Mouse (Mus musculus): ENCODE data around the gene Lrrc15.

Lrrc15 gene

DNA sequence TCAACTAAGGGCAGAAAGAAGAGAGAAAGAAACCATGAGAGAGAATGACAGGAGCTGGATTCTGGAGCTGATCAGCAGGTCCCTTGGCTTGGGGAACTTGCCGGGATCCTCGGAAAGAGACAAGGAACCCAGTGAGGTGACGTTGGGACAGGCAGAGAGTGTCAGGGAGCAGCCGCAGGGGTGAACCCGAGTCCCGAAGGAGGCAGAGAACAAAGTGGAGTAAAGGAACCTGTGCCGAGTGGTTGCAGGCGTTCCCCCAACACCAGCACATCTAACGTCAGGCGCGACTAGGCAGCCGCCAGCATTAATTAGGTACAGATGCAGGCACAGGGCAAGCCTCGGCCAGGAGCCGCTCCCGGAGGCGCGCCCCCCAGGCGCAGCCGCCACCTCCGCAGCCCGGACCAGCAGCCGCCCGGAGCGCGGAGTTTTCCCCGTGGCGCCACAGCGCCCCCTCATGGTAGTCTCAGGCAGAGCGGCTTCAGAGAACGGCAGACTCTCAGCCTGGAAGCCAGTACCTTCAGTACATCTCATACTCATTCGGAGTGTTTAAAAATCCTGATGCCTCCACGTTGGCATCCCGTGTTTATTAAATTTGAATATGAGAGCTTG lies 46.9 kb downstream of the Lrrc15 start:
- 0 out of 2 replicates have a peak, but pooled peaks cover 2% of the 10 kb centered on the region for H3K36me3 ChIP-seq (ENCODE audit: control insufficient read depth, insufficient read depth, low read length, poor library complexity, severe bottlenecking)
- peak; percentile 86 for DNase-seq (ENCODE audit: low read depth, low spot score)
- H3K27me3 ChIP-seq (ENCODE audit: control insufficient read depth, insufficient read depth, low read length, poor library complexity, severe bottlenecking), result no peaks in the 10 kb centered on the region

DNA sequence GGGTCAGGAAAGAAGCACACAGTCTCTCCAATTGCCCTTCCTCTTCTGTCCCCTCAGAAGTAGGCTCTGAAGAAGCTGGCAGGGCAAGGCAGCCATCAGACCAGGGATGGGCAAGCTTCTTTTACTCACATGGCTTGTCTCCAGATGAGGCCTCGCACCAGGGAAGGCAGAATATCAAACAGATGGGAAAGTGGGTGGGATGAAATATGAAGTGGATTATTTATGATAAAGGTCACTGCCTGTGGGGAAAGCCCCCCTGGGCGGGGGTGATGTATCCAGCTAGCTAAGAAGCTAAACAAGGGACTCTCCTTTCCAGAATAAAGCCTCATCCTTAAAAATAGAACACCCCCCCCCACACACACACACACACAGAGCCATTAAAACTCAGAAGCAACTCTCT lies 47.5 kb downstream of the Lrrc15 start:
- no peak for DNase-seq (ENCODE audit: low read depth, low spot score)
- H3K36me3 ChIP-seq (ENCODE audit: control insufficient read depth, insufficient read depth, low read length, poor library complexity, severe bottlenecking), result 0 out of 2 replicates have a peak, but pooled peaks cover 2% of the 10 kb centered on the region

GRCm38 (mm10) chr16:30234636-30235546 lies 48.2 kb downstream of the Lrrc15 start:
- H3K36me3 ChIP-seq (ENCODE audit: control insufficient read depth, insufficient read depth, low read length, poor library complexity, severe bottlenecking), result 0 out of 2 replicates have a peak, but pooled peaks cover 2% of the 10 kb centered on the region

More for the DNA sequence above, 47.5 kb downstream of the Lrrc15 start:
- no peaks in the 10 kb centered on the region for H3K27me3 ChIP-seq (ENCODE audit: control insufficient read depth, insufficient read depth, low read length, poor library complexity, severe bottlenecking)

GRCm38 (mm10) chr16:30234077-30234476 lies 49.0 kb downstream of the Lrrc15 start:
- DNase-seq (ENCODE audit: low read depth, low spot score), result peak; percentile 60
- H3K27me3 ChIP-seq (ENCODE audit: control insufficient read depth, insufficient read depth, low read length, poor library complexity, severe bottlenecking), result no peaks in the 10 kb centered on the region
- H3K36me3 ChIP-seq (ENCODE audit: control insufficient read depth, insufficient read depth, low read length, poor library complexity, severe bottlenecking), result 0 out of 2 replicates have a peak, but pooled peaks cover 2% of the 10 kb centered on the region

More at GRCm38 (mm10) chr16:30234636-30235546, 48.2 kb downstream of the Lrrc15 start:
- no peaks in the 10 kb centered on the region for H3K27me3 ChIP-seq (ENCODE audit: control insufficient read depth, insufficient read depth, low read length, poor library complexity, severe bottlenecking)
- DNase-seq (ENCODE audit: low read depth, low spot score), result no peak

- Histone ChIP-seq H3K36me3 (ENCODE audit: control insufficient read depth, insufficient read depth, low read length, poor library complexity, severe bottlenecking) (0 out of 2 replicates have a peak, but pooled peaks cover 2% of the 10 kb centered on the region), H3K27me3 (ENCODE audit: control insufficient read depth, insufficient read depth, low read length, poor library complexity, severe bottlenecking) (no peaks in the 10 kb centered on the region)
- DNase-seq (ENCODE audit: low read depth, low spot score), result no peak
Measured at GRCm38 (mm10) chr16:30231882-30232604, 51.0 kb downstream of the Lrrc15 start.

DNA sequence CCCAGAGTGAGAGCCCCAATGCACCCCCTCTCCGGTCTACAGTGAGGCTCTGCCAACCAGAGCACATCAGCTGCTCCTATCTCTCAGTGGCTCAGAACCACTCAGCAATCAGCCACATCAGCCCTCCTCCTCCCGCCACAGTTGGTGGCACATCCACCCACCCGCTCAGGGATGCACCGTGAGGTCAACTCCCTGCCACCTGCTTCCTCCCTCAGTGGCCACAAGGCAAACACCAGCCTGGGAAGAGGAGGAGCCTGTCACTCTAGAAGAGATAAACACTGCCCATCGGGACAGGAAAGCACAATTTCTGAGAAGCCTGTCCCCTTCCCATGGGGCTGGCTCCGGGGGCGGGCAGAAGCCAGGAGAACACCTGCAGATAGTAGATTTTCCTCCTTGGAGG lies 55.7 kb downstream of the Lrrc15 start:
- Histone ChIP-seq H3K27me3 (ENCODE audit: control insufficient read depth, insufficient read depth, low read length, poor library complexity, severe bottlenecking) (no peaks in the 10 kb centered on the region), H3K36me3 (ENCODE audit: control insufficient read depth, insufficient read depth, low read length, poor library complexity, severe bottlenecking) (0 out of 2 replicates have a peak, but pooled peaks cover 2% of the 10 kb centered on the region)
- DNase-seq (ENCODE audit: low read depth, low spot score), result peak; percentile 71

GRCm38 (mm10) chr16:30221161-30221782 lies 61.8 kb downstream of the Lrrc15 start:
- no peaks in the 10 kb centered on the region for H3K36me3 ChIP-seq (ENCODE audit: control insufficient read depth, insufficient read depth, low read length, poor library complexity, severe bottlenecking)
- no peaks in the 10 kb centered on the region for H3K27me3 ChIP-seq (ENCODE audit: control insufficient read depth, insufficient read depth, low read length, poor library complexity, severe bottlenecking)
- no peak for DNase-seq (ENCODE audit: low read depth, low spot score)

Data from splenic B cell, adult 2 months (primary cell).